Mouse (Mus musculus): ENCODE data around the gene Slc2a2. TPM values are rescaled to one million over a fixed set of nuclear protein-coding genes. Genes with fewer than 3 reads are reported as not detected.

Gene Slc2a2
- polyA plus RNA-seq, 1 experiment from 2014 or later, result not detected

DNA sequence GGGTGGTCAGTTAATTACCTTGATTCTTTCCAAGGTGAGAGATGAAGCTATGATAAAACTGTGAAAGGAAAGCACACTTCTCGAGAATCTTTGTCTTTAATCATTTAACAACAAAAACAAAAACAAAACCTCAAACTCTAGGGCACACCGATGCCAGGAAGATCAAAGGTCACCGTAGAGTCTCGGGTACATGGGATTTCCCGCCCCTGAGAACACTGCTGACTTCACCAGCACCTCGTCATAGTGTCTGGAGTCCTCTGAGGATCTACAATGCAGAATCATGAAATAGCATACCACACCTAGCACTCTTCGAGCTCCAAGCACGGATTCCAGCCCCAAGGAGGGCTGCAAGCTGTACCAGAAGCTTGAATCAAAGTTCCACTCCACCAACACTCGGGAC lies 82.8 kb downstream of the Slc2a2 start:
- Histone ChIP-seq H3K27ac (ENCODE audit: low read length) (no peak overlapping the region; the same call in 1 of the 2 replicates), H3K4me3 (replicated peaks; ENCODE audit: low read length) (peak overlapping the region; percentile 83), H3K36me3 (ENCODE audit: control insufficient read depth, insufficient read depth) (no peaks in the 10 kb centered on the region), H3K9ac (replicated peaks; ENCODE audit: low read depth, low read length) (no peak overlapping the region; the same call in 1 of the 2 replicates), H3K4me1 (replicated peaks; ENCODE audit: control insufficient read depth, insufficient read depth, low read length) (peaks cover 17% of the 10 kb centered on the region), H3K4me2 (ENCODE audit: low read length) (peak overlapping the region; percentile 96), H3K9me3 (ENCODE audit: control insufficient read depth, low read length) (no peaks in the 10 kb centered on the region; the same call in 1 of the 2 replicates), H3K27me3 (replicated peaks; ENCODE audit: control insufficient read depth, insufficient read depth, low read length) (no peaks in the 10 kb centered on the region)
- ATAC-seq, result no peak
- WGBS, result 70% methylated on average over 9 of the region's 9 CpGs

Other genes with a start within 250 kb of the Slc2a2 start
- 8.3 and 9.3 TPM in 2 replicates for gene Eif5a2, start 83.4 kb downstream of the Slc2a2 start, polyA plus RNA-seq (2015; fragmentation: Nextera tagmentation; extraction: Ambion mirVana)
- gene Rpl22l1, start 107.5 kb downstream of the Slc2a2 start, polyA plus RNA-seq (2015; fragmentation: Nextera tagmentation; extraction: Ambion mirVana), result 174 and 193 TPM in 2 replicates
- not detected in 2 replicates for gene Gm1527, start 194.7 kb downstream of the Slc2a2 start, polyA plus RNA-seq (2015; fragmentation: Nextera tagmentation; extraction: Ambion mirVana)

Data from forebrain, embryonic 16.5 days (tissue).